Comparison of ENCODE assay signal across 8 mouse cellular contexts in genomic region chr10:62908896-62909295, GRCm38 (mm10). TPM values are rescaled to one million over a fixed set of nuclear protein-coding genes. Genes with fewer than 3 reads are reported as not detected.
DNase-seq lines count a peak whose midpoint lies in the region; ATAC-seq and TF ChIP-seq lines count a peak whose summit lies in the region.
"Not testable (repeated sequence)": the region's sequence is repeated elsewhere in the genome, so short reads cannot be mapped to it uniquely, and the experiment has no call there.

Gene Tet1 (minus strand): TSS chr10:62908996.

- no CpG with 5 or more reads among the region's 1 CpGs for WGBS in forebrain, embryonic 14.5 days
- WGBS in heart, embryonic 15.5 days, result no CpG with 5 or more reads among the region's 1 CpGs
- no CpG with 5 or more reads among the region's 1 CpGs for WGBS in hindbrain, embryonic 14.5 days
- no CpG with 5 or more reads among the region's 1 CpGs for WGBS in midbrain, embryonic 11.5 days
- WGBS in olfactory bulb, adult 2 months, result no CpG with 5 or more reads among the region's 1 CpGs

- not testable (repeated sequence) for H3K9me3 ChIP-seq in forebrain, embryonic 14.5 days (replicated peaks; ENCODE audit: control insufficient read depth, low read length); heart, embryonic 15.5 days (replicated peaks); hindbrain, embryonic 14.5 days (ENCODE audit: control insufficient read depth, low read length); midbrain, embryonic 11.5 days (ENCODE audit: control insufficient read depth, low read length)

- ATAC-seq in forebrain, embryonic 14.5 days; heart, embryonic 15.5 days (replicated peaks; ENCODE audit: insufficient number of reproducible peaks, insufficient read depth, low FRiP score, low read depth); hindbrain, embryonic 14.5 days (ENCODE audit: low FRiP score); midbrain, embryonic 11.5 days (ENCODE audit: low FRiP score): not testable (repeated sequence)

- not testable (repeated sequence) for H3K4me1 ChIP-seq in forebrain, embryonic 14.5 days (ENCODE audit: control insufficient read depth, insufficient read depth, low read length); heart, embryonic 15.5 days (replicated peaks); hindbrain, embryonic 14.5 days (replicated peaks; ENCODE audit: control insufficient read depth, insufficient read depth, low read length); midbrain, embryonic 11.5 days (ENCODE audit: control insufficient read depth, insufficient read depth, low read length); olfactory bulb, adult 2 months (ENCODE audit: control insufficient read depth, insufficient read depth, low read length)

- not testable (repeated sequence) for H3K27ac ChIP-seq in forebrain, embryonic 14.5 days (ENCODE audit: low read depth, low read length); heart, embryonic 15.5 days; hindbrain, embryonic 14.5 days; midbrain, embryonic 11.5 days (ENCODE audit: low read depth, low read length); olfactory bulb, adult 2 months (ENCODE audit: insufficient read depth, low read depth, low read length)

- H3K4me3 ChIP-seq in forebrain, embryonic 14.5 days (ENCODE audit: low read depth, low read length); heart, embryonic 15.5 days; hindbrain, embryonic 14.5 days (replicated peaks; ENCODE audit: low read length); midbrain, embryonic 11.5 days (ENCODE audit: low read depth, low read length); olfactory bulb, adult 2 months (ENCODE audit: insufficient read depth, low read depth, low read length): not testable (repeated sequence)

- TF ChIP-seq POLR2A in brain, embryonic 14.5 days (IDR thresholded peaks at IDR 0.05; ENCODE audit: borderline replicate concordance, extremely low read depth, insufficient read depth, insufficient read length, poor library complexity, severe bottlenecking); olfactory bulb, adult 2 months (IDR thresholded peaks at IDR 0.05; ENCODE audit: insufficient read depth, low read depth, low read length): not testable (repeated sequence)

- not testable (repeated sequence) for H3K9ac ChIP-seq in forebrain, embryonic 14.5 days (ENCODE audit: low read length); heart, embryonic 15.5 days; hindbrain, embryonic 14.5 days; midbrain, embryonic 11.5 days (ENCODE audit: low read length)

- not testable (repeated sequence) for TF ChIP-seq CTCF in brain, embryonic 14.5 days (IDR thresholded peaks at IDR 0.05; ENCODE audit: borderline replicate concordance, extremely low read depth, insufficient read depth, insufficient read length); olfactory bulb, adult 2 months (IDR thresholded peaks at IDR 0.05; ENCODE audit: insufficient read depth, low read depth, low read length)

- intact Hi-C loops in left cerebral cortex, postnatal 4 days (cut with DNase I), result not testable (repeated sequence)

- H3K27me3 ChIP-seq in forebrain, embryonic 14.5 days (replicated peaks; ENCODE audit: control insufficient read depth, insufficient read depth, low read length); heart, embryonic 15.5 days; hindbrain, embryonic 14.5 days (ENCODE audit: control insufficient read depth, insufficient read depth, low read length); midbrain, embryonic 11.5 days (ENCODE audit: control insufficient read depth, insufficient read depth, low read length): not testable (repeated sequence)

- not testable (repeated sequence) for H3K4me2 ChIP-seq in forebrain, embryonic 14.5 days (ENCODE audit: low read length); heart, embryonic 15.5 days; hindbrain, embryonic 14.5 days (replicated peaks); midbrain, embryonic 11.5 days

- not testable (repeated sequence) for DNase-seq in brain, embryonic 14.5 days (ENCODE audit: low read depth); forebrain, embryonic 14.5 days (ENCODE audit: low spot score); hindbrain, embryonic 14.5 days (ENCODE audit: low spot score); layer of hippocampus, adult 8-10 months (ENCODE audit: low spot score in 2 of 2); left cerebral cortex, postnatal 4 days; midbrain, embryonic 11.5 days (ENCODE audit: low spot score, missing footprints)

- H3K36me3 ChIP-seq in forebrain, embryonic 14.5 days (ENCODE audit: control insufficient read depth, insufficient read depth, low read length); heart, embryonic 15.5 days; hindbrain, embryonic 14.5 days (replicated peaks; ENCODE audit: control insufficient read depth, insufficient read depth); midbrain, embryonic 11.5 days (ENCODE audit: control insufficient read depth, insufficient read depth, low read length): not testable (repeated sequence)

RNA-seq across cellular contexts. Expression of gene Tet1, which starts in this region (rescaled TPM):
- polyA plus RNA-seq in brain, embryonic 14.5 days (2012; rRNA removed), result 7.1 and 10.1 TPM in 2 replicates
- 25.0 and 38.1 TPM in 2 replicates for polyA plus RNA-seq in forebrain, embryonic 14.5 days (2014; fragmentation: Nextera tagmentation; extraction: Ambion mirVana)
- 25.6 and 26.9 TPM in 2 replicates for polyA plus RNA-seq in heart, embryonic 15.5 days (2015; fragmentation: Nextera tagmentation; extraction: Ambion mirVana)
- 44.1 and 45.9 TPM in 2 replicates for polyA plus RNA-seq in hindbrain, embryonic 14.5 days (2014; fragmentation: Nextera tagmentation; extraction: Ambion mirVana)
- 10 to 100 TPM; 12.0 to 15.1 (median 13.7) TPM for total RNA-seq in layer of hippocampus, adult 8-10 months (2022)
- total RNA-seq in left cerebral cortex, postnatal 4 days (2021), result 10 to 100 TPM; 52.4 to 53.9 TPM
- 33.3 and 36.0 TPM in 2 replicates for polyA plus RNA-seq in midbrain, embryonic 11.5 days (2014; fragmentation: Nextera tagmentation; extraction: Ambion mirVana)
- polyA plus RNA-seq in olfactory bulb, adult 2 months (2012; ENCODE audit: insufficient read depth, insufficient read length, low replicate concordance, missing spikeins), result not detected in 2 replicates
